Mouse (Mus musculus) CH12.LX (cell line): ENCODE measurements around the gene Cacna1a. TPM values are rescaled to one million over a fixed set of nuclear protein-coding genes. Genes with fewer than 3 reads are reported as not detected.

ENCODE experiments used
- DNase-seq: peaks from one replicate; pipeline ENCODE4 v3.0.0-alpha.2; 2013; ENCODE audit errors: extremely low read depth
- H3K27ac ChIP-seq: 2 replicates; pipeline ENCODE4 v1.5.1; 2012; ENCODE audit warnings: low read depth, mild to moderate bottlenecking, control low read depth, moderate library complexity; ENCODE audit not compliant: insufficient read depth
- H3K27me3 ChIP-seq: replicated peaks from 2 replicates; pipeline ENCODE3; 2012; ENCODE audit warnings: inconsistent platforms
- H3K36me3 ChIP-seq, 2 experiments: replicated peaks in 1 of 2; 2 replicates each; pipeline versions ENCODE3 to v1.6.1; 2012; ENCODE audit warnings: inconsistent platforms in 1 of 2, low read length in 1 of 2, mild to moderate bottlenecking in 1 of 2, mixed read lengths in 1 of 2, moderate library complexity in 1 of 2; ENCODE audit not compliant: control insufficient read depth in 1 of 2, insufficient read depth in 1 of 2
- H3K4me1 ChIP-seq, 2 experiments: 2 replicates each; pipeline ENCODE4 v1.6.1; 2012; ENCODE audit warnings: inconsistent platforms in 1 of 2, moderate library complexity in 1 of 2; ENCODE audit not compliant: insufficient read depth in 2 of 2, control insufficient read depth in 1 of 2
- H3K4me2 ChIP-seq: 2 replicates; pipeline ENCODE4 v1.6.1; 2012; ENCODE audit warnings: low read depth, mild to moderate bottlenecking, control low read depth; ENCODE audit not compliant: poor library complexity, insufficient read depth, severe bottlenecking
- H3K4me3 ChIP-seq, 3 experiments: fragments of 150-350 bp in 1 of 3; sonication (generic) in 1 of 3; replicated peaks in 1 of 3; 2 replicates each; pipeline versions ENCODE3 to v1.5.1; 2011 to 2012; ENCODE audit warnings: low read depth in 2 of 3, low read length in 2 of 3, mild to moderate bottlenecking in 2 of 3, moderate library complexity in 2 of 3, control low read depth in 1 of 3, improper control_type of control experiment in 1 of 3, inconsistent platforms in 1 of 3, mixed read lengths in 1 of 3; ENCODE audit not compliant: poor library complexity in 1 of 3
- H3K79me2 ChIP-seq: replicated peaks from 2 replicates; pipeline ENCODE4 v1.6.1; 2012; ENCODE audit warnings: mild to moderate bottlenecking, moderate library complexity; ENCODE audit not compliant: control insufficient read depth, poor library complexity, insufficient read depth, severe bottlenecking; ENCODE audit errors: extremely low read depth
- H3K9ac ChIP-seq: 2 replicates; pipeline ENCODE4 v1.6.1; 2012; ENCODE audit warnings: low read depth, mild to moderate bottlenecking, control low read depth, moderate library complexity; ENCODE audit not compliant: insufficient read depth
- H3K9me3 ChIP-seq: replicated peaks from 2 replicates; pipeline ENCODE3; 2012; ENCODE audit warnings: low read length, inconsistent platforms, mixed read lengths
- BHLHE40 ChIP-seq: IDR thresholded peaks from 2 replicates; pipeline ENCODE4 v1.6.1; 2011; ENCODE audit warnings: mild to moderate bottlenecking, low read depth, low read length, improper control_type of control experiment
- CHD1 ChIP-seq: IDR thresholded peaks from 2 replicates; pipeline ENCODE4 v1.6.1; 2012; ENCODE audit warnings: low read depth, low read length, improper control_type of control experiment, inconsistent platforms
- CTCF ChIP-seq, 2 experiments: IDR thresholded peaks in 1 of 2; conservative IDR thresholded peaks in 1 of 2; 2 replicates each; pipeline ENCODE4 v1.5.1; 2011 to 2012; ENCODE audit warnings: low read depth in 2 of 2, low read length in 2 of 2, improper control_type of control experiment in 1 of 2, inconsistent platforms in 1 of 2, mild to moderate bottlenecking in 1 of 2, moderate library complexity in 1 of 2
- E2F4 ChIP-seq: IDR thresholded peaks from 2 replicates; pipeline ENCODE4 v1.6.1; 2011; ENCODE audit warnings: low read depth, low read length, improper control_type of control experiment; ENCODE audit not compliant: insufficient replicate concordance
- ELF1 ChIP-seq: IDR thresholded peaks from 2 replicates; pipeline ENCODE4 v1.6.1; 2014; ENCODE audit warnings: low read depth, mild to moderate bottlenecking, inconsistent platforms, low read length, improper control_type of control experiment
- EP300 ChIP-seq: IDR thresholded peaks from 2 replicates; pipeline ENCODE4 v1.6.1; 2011; ENCODE audit warnings: low read length, improper control_type of control experiment
- ETS1 ChIP-seq: conservative IDR thresholded peaks from 2 replicates; pipeline ENCODE4 v1.6.1; 2012; ENCODE audit warnings: low read depth, mild to moderate bottlenecking, inconsistent platforms, low read length, improper control_type of control experiment, moderate library complexity
- GABPA ChIP-seq: IDR thresholded peaks from 2 replicates; pipeline ENCODE4 v1.6.1; 2012; ENCODE audit warnings: low read depth, low read length, improper control_type of control experiment, inconsistent platforms; ENCODE audit not compliant: insufficient replicate concordance
- IRF4 ChIP-seq: IDR thresholded peaks from 2 replicates; pipeline ENCODE4 v1.6.1; 2014; ENCODE audit warnings: low read depth, mild to moderate bottlenecking, inconsistent platforms, low read length, improper control_type of control experiment
- MAX ChIP-seq: IDR thresholded peaks from 2 replicates; pipeline ENCODE4 v1.6.1; 2011; ENCODE audit warnings: low read length, improper control_type of control experiment
- MEF2A ChIP-seq: IDR thresholded peaks from 2 replicates; pipeline ENCODE4 v1.6.1; 2014; ENCODE audit warnings: low read depth, mild to moderate bottlenecking, inconsistent platforms, low read length, improper control_type of control experiment, borderline replicate concordance
- MXI1 ChIP-seq: IDR thresholded peaks from 2 replicates; pipeline ENCODE4 v1.6.1; 2011; ENCODE audit warnings: mild to moderate bottlenecking, low read depth, low read length, improper control_type of control experiment
- MYC ChIP-seq: IDR thresholded peaks from 2 replicates; pipeline ENCODE4 v1.6.1; 2011; ENCODE audit warnings: low read depth, mild to moderate bottlenecking, improper control_type of control experiment, low read length
- POLR2A ChIP-seq: IDR thresholded peaks from 2 replicates; pipeline ENCODE4 v1.6.1; 2011; ENCODE audit warnings: low read depth, mild to moderate bottlenecking, improper control_type of control experiment, low read length
- SIN3A ChIP-seq: IDR thresholded peaks from 2 replicates; pipeline ENCODE4 v1.6.1; 2012; ENCODE audit warnings: low read length, improper control_type of control experiment, inconsistent platforms
- SMC3 ChIP-seq: IDR thresholded peaks from 2 replicates; pipeline ENCODE4 v1.6.1; 2011; ENCODE audit warnings: low read depth, low read length, improper control_type of control experiment
- TBP ChIP-seq: conservative IDR thresholded peaks from 2 replicates; pipeline ENCODE4 v1.6.1; 2011; ENCODE audit warnings: low read depth, low read length, improper control_type of control experiment
- TCF12 ChIP-seq: IDR thresholded peaks from 2 replicates; pipeline ENCODE4 v1.6.1; 2014; ENCODE audit warnings: low read depth, mild to moderate bottlenecking, inconsistent platforms, low read length, improper control_type of control experiment
- UBTF ChIP-seq: IDR thresholded peaks from 2 replicates; pipeline ENCODE4 v1.6.1; 2012; ENCODE audit warnings: low read depth, mild to moderate bottlenecking, inconsistent platforms, low read length, improper control_type of control experiment, moderate library complexity
- USF1 ChIP-seq: IDR thresholded peaks from 2 replicates; pipeline ENCODE4 v1.6.1; 2014; ENCODE audit warnings: low read depth, mild to moderate bottlenecking, inconsistent platforms, low read length, improper control_type of control experiment
- ZNF384 ChIP-seq: IDR thresholded peaks from 2 replicates; pipeline ENCODE4 v1.6.1; 2012; ENCODE audit warnings: low read depth, low read length, improper control_type of control experiment, inconsistent platforms
- dilution Hi-C: fragments of 300-500 bp; cut with MboI; formaldehyde crosslinking; loops from 2 replicates; pipeline ENCODE4 v1.14.3; 2020; ENCODE audit warnings: low sequenced_read_pairs; ENCODE audit not compliant: extremely low pct_unique_long_range_greater_than_20kb, extremely low pct_ligation_motif_present
- in situ Hi-C: fragments of 300-500 bp; cut with MboI; formaldehyde crosslinking; loops from 3 replicates; pipeline ENCODE4 v1.14.3; 2019; ENCODE audit warnings: low sequenced_read_pairs, low pct_ligation_motif_present, low pct_unique_long_range_greater_than_20kb, mixed read lengths
- polyA plus RNA-seq: library from polyadenylated mRNA; unstranded; fragments of >175 nt; gene quantifications from 2 replicates; pipeline ENCODE4 v1.2.1, GENCODE M21; 2012; ENCODE audit warnings: low read depth; ENCODE audit not compliant: insufficient read length
- total RNA-seq, 2 experiments: library from RNA; depleted of rRNA; stranded (reverse); fragments of 300-350 nt in 1 of 2; fragments of >200 nt in 1 of 2; gene quantifications; 2 replicates each; pipeline ENCODE4 v1.2.3; 2012 to 2014

Cacna1a gene
- total and polyA plus RNA-seq, 3 experiments, result 2.6 to 9.4 (median 6.9) TPM

- no peaks in the 10 kb centered on the region for H3K36me3 ChIP-seq
- H3K79me2 ChIP-seq, result peaks cover 10% of the 10 kb centered on the region
- H3K4me3 ChIP-seq, result no peak overlapping the region
- 0 out of 2 replicates have a peak overlapping the region, but pooled peaks have one; percentile 4 for H3K9ac ChIP-seq
- no peak overlapping the region for H3K4me2 ChIP-seq
- H3K4me1 ChIP-seq, result peaks cover 9 to 36% of the 10 kb centered on the region in 2 experiments
- dilution Hi-C loops (no loop called here), in situ Hi-C loops (no loop called here)
- no peak for DNase-seq
- H3K27me3 ChIP-seq, result no peaks in the 10 kb centered on the region
- H3K27ac ChIP-seq, result no peak overlapping the region
- no peaks in the 10 kb centered on the region for H3K9me3 ChIP-seq
- TF ChIP-seq BHLHE40 (no peak), MXI1 (no peak), USF1 (no peak), EP300 (no peak), SMC3 (no peak), SIN3A (no peak), ZNF384 (no peak), E2F4 (no peak), CTCF (conservative IDR thresholded peaks at IDR 0.05 in 1 of 2, IDR thresholded peaks at IDR 0.05 in 1 of 2; ENCODE audit: low read depth in 2 of 2, low read length in 2 of 2) (no peak), ELF1 (no peak), MYC (no peak), UBTF (no peak), TCF12 (no peak)
- TF ChIP-seq, all 38 proteins: peak for 0
Measured at GRCm38 (mm10) chr8:84656191-84656525, 267.9 kb downstream of the Cacna1a start.

GRCm38 (mm10) chr8:84656641-84657126 is 268.4 kb downstream of the Cacna1a start:
- in situ Hi-C loops, result no loop called here
- Histone ChIP-seq H3K4me3 (peak overlapping the region in 2 of 3 experiments; percentile 6 to 11), H3K36me3 (no peaks in the 10 kb centered on the region), H3K4me1 (peaks cover 7 to 36% of the 10 kb centered on the region in 2 experiments), H3K4me2 (peak overlapping the region; percentile 18), H3K27me3 (no peaks in the 10 kb centered on the region), H3K79me2 (peaks cover 15% of the 10 kb centered on the region), H3K9me3 (no peaks in the 10 kb centered on the region), H3K9ac (peak overlapping the region; percentile 38; the same call in 1 of the 2 replicates)
- peak; percentile 60 for DNase-seq
- TF ChIP-seq E2F4 (0 out of 2 replicates have a peak, but pooled peaks have one; percentile 35), ETS1 (peak; percentile 53), BHLHE40 (peak; percentile 74), MAX (no peak), TCF12 (peak; percentile 51; the same call in 1 of the 2 replicates), POLR2A (peak; percentile 41; the same call in 1 of the 2 replicates), GABPA (no peak), MEF2A (peak; percentile 70), IRF4 (peak; percentile 47; the same call in 1 of the 2 replicates), CHD1 (peak; percentile 41; the same call in 1 of the 2 replicates), TBP (0 out of 2 replicates have a peak, but pooled peaks have one; percentile 26)
- TF ChIP-seq, all 38 proteins: peak for 9
- dilution Hi-C loops, result no loop called here
- no peak overlapping the region for H3K27ac ChIP-seq
